Mouse (Mus musculus) C2C12 (cell line): ENCODE measurements around the gene Prss56.

Experiments
- CTCF ChIP-seq: IDR thresholded peaks from one replicate; pipeline ENCODE4 v1.5.1; 2011; ENCODE audit not compliant: control insufficient read depth, insufficient read depth, insufficient read length
- FOSL1 ChIP-seq: IDR thresholded peaks from one replicate; pipeline ENCODE4 v1.8.0; 2011; ENCODE audit warnings: mild to moderate bottlenecking, low read length; ENCODE audit not compliant: poor library complexity, insufficient read depth, severe bottlenecking
- MAX ChIP-seq: IDR thresholded peaks from one replicate; pipeline ENCODE4 v1.6.1; 2011; ENCODE audit warnings: mild to moderate bottlenecking, control low read depth
- MYOG ChIP-seq: IDR thresholded peaks from one replicate; pipeline ENCODE4 v1.6.1; 2011; ENCODE audit not compliant: control insufficient read depth, insufficient read length; ENCODE audit errors: extremely low read depth

DNA sequence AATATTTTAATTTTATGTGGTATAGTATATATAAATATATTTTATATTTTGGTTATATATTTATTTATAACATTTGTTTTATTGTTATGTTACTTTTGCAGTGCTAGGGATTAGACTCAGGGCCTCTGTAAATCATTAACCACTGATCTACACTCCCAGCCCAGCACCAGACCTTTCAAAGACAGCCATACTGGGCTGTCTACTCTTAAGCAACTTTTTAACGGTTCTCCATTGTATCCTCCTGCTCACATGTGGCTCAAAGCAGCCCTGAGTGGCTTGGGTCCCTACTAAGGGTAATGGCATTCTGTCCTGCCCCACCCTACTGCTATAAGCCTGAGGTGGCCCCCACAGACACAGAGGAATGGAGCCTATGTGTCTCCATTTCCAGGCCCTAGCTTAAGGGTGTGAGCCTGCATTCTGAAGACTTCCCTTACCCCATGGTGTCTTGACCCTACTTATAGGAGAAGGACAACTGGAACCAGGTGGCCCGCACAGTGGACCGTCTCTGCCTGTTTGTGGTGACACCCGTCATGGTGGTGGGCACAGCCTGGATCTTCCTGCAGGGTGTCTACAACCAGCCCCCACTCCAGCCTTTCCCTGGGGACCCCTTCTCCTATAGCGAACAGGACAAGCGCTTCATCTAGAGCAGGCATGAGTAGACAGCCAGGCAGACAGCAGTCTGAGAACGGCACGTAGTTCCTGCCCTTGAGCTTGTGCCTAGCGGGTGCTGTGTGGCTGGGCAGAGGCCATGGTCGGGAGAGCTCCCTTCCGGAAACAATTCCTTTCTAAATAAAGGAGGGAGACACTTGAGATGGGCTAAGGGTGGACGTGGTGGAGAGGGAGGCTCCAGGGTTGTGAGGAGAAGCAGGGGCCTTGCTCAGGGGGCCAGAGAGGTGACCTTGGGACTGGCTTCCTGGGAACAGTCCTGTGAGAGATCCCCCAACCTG is 15.3 kb downstream of the Prss56 start:
- TF ChIP-seq CTCF = no peak
- TF ChIP-seq MAX = no peak
- TF ChIP-seq FOSL1 = no peak
- TF ChIP-seq MYOG = no peak
